Mouse (Mus musculus) testis, adult 2 months (tissue): ENCODE results near the gene Oaz2.

ENCODE experiments used
- CTCF ChIP-seq: fragments of 200-500 bp; IDR thresholded peaks from 2 replicates; pipeline ENCODE4 v1.5.1; 2012; ENCODE audit warnings: low read depth, mild to moderate bottlenecking, inconsistent platforms, low read length, moderate library complexity; ENCODE audit not compliant: control insufficient read depth, insufficient read depth, insufficient replicate concordance
- POLR2A ChIP-seq: fragments of 200-500 bp; IDR thresholded peaks from 2 replicates; pipeline ENCODE4 v1.6.1; 2012; ENCODE audit warnings: low read depth, mild to moderate bottlenecking, inconsistent platforms, low read length, moderate library complexity; ENCODE audit not compliant: control insufficient read depth

GRCm38 (mm10) chr9:65682994-65683393 lies 15.2 kb downstream of the Oaz2 start:
- TF ChIP-seq POLR2A (no peak), CTCF (no peak)
